Mouse (Mus musculus) common myeloid progenitor, adult 5-6 weeks (primary cell): ENCODE results near the gene Il19. TPM values are rescaled to one million over a fixed set of nuclear protein-coding genes. Genes with fewer than 3 reads are reported as not detected.

Experiments used
- ATAC-seq: replicated peaks from 2 replicates; pipeline ENCODE4 v1.8.0; 2016; ENCODE audit warnings: low read depth, mild to moderate bottlenecking, moderate TSS enrichment, inconsistent platforms; ENCODE audit not compliant: poor library complexity, severe bottlenecking
- total RNA-seq: library from RNA; stranded (forward); fragments of 200-1000, 187-1606 nt; gene quantifications from 2 replicates; pipeline ENCODE4 v1.2.3, GENCODE M21; 2017

Il19 gene
- not detected in 2 replicates for total RNA-seq

DNA sequence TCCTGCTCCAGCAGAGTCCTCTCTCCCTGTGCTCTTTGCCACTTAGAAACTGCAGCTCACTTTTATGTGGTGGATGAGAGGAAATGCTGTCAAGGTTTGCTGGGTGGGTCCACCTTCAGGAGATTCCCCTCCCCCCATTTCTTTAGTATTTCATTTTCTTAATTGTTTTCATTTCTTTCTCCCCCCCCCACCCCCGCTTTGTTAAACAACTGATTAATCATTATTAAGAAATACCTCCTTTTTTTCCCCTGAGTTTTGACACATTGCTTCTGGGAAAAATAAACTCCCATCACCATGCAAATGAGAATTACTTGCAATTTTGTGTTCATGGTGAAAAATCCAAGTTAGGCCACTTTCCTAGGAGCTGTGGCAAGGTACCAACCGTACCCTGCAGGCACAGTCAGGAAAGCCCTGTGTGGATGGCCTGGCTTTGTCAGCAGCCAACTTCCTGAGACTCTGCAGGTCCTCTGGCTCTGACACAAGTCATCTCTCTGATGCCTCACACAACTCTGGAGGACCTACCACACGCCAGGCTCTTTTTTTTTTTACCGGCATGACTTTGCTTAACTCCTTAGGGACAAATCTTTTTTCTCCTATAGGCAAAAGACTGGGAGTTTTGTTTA, at the start of gene Il19:
Il19 (minus strand) TSS at position 51 of the 623 bp plus-strand sequence.
- ATAC-seq = no peak

DNA sequence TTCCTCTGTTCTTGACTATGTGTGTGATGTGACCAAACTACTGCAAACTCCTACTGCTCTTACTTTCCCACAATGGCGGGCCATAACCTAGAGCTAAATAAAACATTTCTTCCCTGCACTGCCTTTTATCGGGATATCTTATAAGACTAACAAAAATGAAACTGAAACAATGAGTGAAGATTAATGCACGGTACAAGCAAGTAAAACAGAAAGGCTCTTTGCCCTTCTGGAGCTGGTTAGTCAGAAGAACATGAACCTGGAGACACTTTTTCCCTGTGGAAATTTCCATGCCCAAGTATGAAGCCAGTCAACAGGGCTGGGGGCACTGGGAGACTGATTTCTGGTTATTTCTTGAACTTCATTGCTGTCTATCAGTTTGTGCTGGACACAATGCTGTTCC, 49.4 kb upstream of the Il19 start:
- ATAC-seq = no peak

DNA sequence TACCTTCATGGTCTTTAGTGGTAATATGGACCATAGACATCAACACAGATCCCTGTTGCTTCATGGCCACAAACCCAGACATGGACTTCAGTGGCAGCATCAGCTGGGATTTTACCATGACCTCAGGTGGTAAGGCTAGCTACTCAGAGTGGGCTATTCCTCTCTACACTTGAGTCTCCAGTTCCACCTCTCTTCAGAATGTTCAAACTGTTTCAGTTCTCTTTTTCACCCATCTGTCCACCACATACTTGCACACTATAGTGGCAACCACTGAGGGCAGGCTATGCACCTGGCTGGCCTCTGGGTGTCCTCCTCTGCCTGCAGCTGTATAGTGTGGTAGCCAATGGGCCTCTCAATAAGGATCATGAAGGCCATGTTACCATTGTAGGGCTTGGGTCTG, 47.5 kb upstream of the Il19 start:
- ATAC-seq = peak; percentile 91

DNA sequence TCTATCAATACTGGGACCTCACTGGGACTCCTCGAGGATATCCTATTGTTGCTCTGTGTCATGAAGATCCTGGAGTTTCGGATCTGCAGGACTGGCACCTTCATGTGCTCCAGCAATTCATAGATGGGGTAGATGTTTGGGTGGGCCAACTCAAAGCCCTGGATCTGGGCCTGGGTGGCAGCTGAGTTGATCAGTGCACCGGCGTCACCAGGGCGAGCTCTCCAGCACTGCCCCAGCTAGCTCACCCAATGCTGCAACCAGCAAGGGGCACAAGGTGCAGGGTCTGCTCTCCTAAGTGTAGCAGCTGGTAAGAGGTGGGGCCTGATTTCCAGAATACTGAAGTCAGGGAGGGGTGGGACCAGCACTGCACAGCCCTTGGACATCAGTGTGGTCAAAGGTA, 47.1 kb upstream of the Il19 start:
- ATAC-seq = no peak

DNA sequence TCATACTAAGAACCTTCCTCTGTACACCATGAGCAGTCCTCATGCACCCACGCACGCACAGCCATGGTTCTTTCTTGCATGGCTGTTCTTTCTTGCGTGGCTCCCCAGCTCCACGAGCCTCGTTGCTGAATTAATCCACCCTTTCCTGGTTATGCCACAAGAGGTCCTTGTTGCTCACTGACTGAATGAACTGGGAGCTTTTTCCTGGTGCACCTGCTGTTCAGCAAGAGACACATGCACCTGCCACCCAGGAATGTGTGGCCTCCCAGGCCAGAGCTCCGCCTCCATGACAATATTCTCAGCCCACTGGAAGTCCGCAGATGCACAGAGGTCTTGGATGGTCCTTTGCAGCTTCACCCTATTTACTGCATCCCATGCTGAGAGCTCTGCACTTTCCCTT, 44.5 kb upstream of the Il19 start:
- no peak for ATAC-seq

DNA sequence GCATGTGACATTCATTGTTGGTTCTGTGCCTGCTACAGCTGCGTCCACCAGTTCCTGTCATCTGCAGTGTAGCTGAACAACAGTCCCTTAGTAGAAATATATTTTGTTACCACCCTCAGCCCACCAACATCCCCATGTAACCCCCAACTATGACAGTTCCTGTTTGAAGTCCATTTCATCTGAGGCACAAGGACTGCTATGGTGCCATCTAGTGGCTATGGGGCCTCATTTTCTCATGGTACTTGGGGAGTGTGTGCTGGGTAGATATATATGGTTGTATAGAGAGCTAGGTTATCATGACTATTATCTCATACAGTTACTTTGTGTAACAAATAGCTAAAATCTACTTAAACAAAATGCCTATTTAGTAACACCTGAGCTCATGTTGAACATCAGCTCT, 39.5 kb upstream of the Il19 start:
- peak; percentile 93 for ATAC-seq

DNA sequence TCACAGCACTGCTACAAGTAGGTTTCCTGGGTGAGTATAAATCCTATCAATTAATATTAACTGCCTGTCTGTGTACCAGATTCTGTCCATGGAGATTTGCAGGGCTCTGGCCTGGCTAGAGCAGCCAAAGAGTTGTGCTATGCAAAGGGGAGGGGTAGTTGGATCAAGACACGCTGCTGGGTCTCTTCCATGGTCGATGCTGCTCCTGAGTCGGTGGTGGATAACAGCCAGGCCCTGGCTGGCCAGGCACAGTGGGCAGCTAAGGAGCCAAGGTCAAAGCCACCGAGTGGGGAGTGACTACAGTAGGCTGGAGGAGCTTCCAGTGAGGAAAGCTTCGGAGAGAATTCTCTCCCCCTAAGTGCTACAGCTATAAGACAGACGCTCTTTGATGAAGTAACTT, 24.0 kb upstream of the Il19 start:
- ATAC-seq = no peak

DNA sequence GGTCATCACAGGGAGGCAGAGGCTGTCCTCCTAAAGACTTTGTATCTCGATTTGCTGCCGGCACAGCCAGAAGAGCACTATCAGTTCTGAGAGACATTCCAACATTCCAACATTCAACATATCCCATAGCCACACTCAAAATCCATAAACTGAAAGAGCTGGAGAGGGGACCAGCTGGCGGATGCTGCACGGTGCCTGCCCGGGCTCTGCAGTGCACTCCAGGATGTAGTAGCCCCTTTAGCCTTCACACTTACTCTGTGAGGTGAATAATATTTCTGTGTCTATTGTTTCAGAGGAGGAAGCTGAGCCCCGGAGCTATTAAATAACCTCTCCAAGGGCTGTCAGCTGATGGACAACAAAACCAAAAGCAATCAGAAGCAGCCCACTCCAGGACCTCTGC, 7.0 kb upstream of the Il19 start:
- ATAC-seq = no peak

DNA sequence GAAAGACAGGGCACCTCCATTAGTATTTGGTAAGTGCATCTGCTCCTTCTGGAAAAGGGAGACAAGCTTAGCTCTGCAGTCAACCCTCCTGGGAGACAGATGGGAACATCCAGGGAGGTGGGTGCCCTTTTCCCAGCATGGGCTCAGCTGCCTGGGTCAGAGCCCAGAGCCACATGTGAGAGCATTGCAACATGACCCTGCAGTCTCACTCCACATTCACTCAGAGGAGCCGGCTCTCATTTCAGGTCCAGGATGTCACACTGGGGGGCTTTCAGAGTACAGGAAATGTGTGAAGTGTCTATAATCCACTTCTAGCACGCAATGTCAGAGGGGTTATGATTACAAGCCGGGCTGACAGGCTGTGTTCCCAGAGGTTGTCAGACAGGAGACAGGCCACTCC, 1.9 kb upstream of the Il19 start:
- ATAC-seq = no peak

DNA sequence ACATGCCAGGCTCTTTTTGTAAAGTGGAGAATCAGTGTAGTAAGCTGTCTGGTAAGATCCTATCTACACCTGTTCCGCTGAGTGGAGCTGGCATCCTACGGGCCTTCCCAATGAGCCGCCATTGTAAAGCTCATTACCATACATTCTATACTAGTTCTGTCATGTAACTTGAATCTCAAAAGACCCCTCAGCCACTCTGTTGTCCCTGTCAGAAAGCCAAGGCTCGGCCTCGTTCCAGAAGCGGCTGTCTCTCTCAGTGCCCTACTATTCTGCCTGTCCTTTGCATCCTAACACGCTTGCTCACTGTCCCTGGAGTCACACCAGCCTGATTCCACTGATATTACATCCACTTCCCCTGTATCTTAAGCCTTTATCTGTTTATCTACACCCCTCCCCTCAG, 1.7 kb downstream of the Il19 start:
- no peak for ATAC-seq

DNA sequence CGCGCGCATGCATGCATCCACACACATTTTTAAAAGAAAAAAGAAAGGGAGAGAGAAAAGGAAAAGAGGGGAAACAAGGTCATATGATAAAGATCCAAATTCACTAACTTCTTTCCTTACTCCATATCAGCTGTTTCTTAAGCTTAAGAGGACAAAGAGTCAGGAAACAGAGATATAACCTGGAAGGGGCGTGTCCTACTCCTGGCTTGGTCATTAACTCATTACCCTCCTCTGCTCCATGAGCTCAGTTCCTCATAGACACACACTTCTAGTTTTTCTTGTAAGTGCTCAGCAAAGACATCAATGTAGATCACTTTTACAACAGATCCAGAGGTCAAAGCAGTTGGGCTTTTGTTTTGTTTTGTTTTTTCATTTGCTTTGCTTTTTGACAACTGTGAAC, 2.7 kb downstream of the Il19 start:
- no peak for ATAC-seq

DNA sequence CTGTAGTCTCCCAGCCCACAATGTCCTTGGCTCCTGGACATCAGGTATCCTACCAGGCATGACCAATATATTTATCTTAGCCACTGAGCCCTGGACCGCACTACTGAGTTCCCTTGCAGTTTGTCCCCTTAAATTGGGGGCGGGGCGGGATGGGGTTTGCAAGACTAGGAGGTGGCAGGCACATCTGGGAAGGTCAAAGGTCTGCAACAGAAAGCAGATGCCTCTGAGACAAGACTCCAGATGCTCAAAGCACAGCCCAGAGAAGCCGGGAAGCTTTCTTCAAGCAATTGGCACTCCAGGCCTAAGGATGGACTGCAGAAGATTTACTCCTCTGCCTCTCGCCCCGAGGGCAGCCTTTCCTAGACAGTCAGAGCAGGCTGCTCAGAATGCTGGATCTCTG, 3.6 kb downstream of the Il19 start:
- ATAC-seq = no peak

DNA sequence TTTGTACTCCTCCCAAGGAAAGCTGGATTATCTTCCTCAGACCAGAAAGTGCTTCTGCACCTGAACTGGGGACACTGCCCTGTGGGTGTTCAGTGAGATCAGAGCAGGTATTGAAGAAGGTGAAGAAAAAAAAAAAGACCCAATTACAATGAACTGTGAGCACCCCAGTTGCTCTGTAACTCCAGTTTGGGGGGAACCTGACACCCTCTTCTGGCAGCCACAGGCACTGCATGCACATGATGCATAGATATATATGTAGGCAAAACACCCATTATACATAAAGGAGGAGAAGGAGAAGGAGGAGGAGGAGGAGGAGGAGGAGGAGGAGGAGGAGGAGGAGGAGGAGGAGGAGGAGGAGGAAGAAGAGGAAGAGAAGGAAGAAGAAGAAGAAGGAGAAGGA, 13.4 kb downstream of the Il19 start:
- peak; percentile 54; the same call in 1 of the 2 replicates for ATAC-seq

DNA sequence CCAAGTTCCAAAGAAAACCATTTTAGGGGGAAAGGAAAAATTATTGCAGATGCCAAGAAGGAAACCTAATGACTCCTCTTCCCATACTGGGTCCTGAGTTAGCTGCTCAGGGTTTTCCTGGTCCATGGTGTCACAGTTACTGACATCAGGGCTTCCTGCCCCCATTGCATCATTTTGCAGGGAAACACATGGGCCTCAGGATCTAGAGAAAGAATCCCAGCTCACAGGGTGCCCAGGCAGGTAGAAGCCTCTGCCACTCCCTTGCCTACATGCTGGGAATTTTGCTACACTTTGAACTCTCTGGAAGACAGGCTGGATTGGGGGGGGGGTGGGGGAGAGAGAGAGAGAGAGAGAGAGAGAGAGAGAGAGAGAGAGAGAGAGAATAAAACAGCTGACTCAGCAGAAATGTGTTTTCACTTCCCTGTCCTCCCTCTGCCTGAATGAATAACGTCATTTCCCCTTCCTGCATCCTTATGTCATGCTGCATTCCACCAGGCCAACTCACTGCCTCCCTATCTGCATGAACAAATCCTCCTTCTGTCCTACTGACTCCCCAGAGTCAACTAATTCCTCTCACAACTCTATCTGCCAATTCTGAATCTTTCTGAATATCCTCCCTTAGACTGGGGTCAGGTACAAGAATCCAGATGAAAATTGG, 21.5 kb downstream of the Il19 start:
- peak; percentile 39; the same call in 1 of the 2 replicates for ATAC-seq

DNA sequence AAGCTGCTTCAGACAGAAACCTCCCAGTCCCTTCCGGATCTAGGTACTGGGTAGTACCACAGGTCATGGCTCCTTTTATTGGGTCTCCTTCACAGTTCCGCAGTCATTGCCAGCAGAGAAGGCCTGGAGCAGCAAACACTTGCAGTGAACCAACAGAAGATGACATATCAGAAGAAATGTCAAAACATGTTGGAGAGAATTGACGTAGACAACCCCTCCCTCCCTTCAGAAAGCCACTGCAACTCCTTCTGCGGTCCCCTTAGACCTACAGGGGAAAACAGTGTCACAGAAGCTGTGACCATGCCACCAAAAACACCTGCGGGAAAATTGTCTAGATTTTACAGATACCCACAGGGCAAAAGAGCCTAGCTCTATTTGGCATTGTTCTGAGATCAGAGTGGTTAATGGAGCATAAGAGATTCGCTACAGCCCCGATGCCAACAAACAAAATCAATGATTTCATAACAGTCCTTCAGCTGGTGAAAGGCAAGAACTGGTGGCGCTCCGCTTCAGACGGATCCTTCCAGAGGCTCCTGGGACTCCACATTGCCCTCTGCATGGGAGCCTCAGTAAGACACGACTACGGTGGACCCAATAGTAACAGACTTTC, 28.4 kb downstream of the Il19 start, which contains the start of gene Il20:
Il20 (minus strand) TSS at position 51 of the 610 bp plus-strand sequence.
- ATAC-seq = no peak

DNA sequence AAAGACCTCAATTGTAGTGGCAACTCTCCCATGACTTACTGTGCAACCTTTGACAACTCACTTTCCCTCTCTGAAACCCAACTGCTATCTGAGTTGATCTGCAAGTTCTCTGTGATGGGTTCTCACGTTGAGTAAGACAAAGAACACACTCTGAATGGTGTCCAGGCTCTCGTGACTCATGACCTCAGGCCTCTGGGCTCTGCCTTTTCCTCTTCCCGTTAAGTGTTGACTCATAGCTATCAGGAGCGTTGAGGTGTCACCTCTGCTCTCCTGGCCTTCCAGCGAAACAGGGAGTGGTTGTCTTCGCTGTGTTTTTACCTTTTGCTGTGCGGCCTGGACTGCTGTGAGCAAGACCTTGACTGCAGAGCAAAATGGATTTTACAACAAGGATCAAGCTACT, 37.4 kb downstream of the Il19 start:
- no peak for ATAC-seq

DNA sequence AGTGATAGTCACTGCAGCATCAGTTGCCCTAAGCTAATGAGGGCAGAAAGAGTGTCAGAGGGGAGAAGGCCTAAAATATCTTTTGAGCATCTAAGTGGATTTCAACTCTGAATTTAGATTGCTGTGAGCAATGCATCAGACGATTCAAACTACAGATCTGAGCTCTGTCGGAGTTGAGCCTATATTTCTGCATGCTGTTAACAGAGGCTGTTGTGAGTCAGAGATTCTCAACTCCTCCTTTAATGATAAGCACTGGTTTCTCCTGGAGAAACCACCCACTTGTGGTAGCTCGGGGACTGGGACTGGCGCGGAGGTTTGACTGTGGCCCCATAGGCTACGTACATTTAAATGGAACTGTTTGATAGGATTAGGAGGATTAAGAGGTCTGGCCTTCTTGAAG, 45.4 kb downstream of the Il19 start:
- ATAC-seq = no peak

DNA sequence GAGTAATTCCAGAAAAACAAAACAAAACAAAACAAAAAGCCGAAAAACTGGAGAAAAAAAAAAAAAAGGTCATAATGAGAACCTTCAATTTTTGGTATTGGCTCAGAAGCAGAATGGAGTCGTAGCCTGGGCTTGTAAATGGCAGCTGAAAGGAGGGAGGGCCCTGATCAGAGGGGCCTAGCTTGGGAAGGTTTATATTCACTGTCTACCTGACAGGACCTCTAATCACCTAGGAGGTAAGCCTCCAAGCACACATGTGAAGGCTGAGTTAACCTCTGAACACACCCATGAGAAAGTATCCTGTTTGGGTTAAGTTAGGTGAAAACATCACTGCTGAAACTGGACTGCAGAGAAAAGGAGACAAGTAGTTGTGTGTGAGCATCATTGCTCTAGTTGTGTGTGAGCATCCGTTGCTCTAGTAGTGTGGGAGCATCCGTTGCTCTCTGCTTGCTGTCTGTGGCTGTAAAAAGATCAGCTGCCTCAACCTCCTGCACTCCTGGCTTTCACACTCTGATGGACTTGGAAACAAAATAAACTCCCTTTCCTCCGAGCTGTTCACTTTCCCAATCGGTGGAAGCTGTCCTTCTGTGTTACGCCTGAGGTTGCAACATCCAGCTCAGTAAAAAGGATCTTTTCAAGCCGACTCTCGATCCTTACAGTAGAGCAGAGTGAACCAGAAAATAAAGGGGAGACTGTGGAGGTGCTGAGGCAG, 46.4 kb downstream of the Il19 start:
- no peak for ATAC-seq

DNA sequence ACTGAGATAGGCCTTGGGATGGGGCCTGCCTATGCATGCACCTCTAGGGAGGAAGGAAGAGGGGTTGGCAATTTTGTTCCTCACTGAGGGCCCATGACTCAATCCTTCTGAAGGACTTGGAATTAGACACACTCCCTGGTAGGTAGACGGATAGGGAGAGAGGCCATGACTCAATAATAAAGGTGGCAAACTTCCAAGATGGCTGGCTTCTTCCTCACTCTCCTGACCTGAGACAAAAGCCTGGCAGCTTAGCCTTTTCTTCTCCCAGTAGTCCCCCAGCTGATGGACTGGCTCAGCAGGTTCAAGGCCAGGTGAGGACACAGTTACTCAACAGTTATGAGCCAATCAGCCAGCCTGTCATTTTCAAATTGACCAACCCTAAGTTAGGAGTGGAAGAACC, 47.5 kb downstream of the Il19 start:
- no peak for ATAC-seq

DNA sequence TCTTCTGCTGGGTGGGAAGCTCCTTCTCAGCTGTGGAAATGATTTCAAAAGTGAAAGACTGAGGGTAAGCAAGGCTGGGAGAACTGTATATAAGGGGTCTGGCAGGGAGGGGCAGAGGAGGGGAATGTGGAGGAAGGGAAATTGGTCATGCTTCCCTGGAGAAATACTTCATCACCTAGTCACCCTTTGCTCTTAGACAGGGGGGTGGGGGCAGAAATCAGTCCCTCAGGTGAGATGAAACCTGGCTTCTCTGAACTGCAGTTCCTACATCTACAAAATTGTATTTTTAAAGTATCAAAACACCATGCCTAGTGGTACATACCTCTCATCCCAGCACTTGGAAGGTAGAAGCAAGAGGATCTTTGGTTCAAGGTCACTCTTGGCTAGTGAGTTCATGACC, 52.6 kb downstream of the Il19 start, which contains the start of gene Il24:
Il24 (minus strand) TSS at position 101 of the 400 bp plus-strand sequence.
- no peak for ATAC-seq

DNA sequence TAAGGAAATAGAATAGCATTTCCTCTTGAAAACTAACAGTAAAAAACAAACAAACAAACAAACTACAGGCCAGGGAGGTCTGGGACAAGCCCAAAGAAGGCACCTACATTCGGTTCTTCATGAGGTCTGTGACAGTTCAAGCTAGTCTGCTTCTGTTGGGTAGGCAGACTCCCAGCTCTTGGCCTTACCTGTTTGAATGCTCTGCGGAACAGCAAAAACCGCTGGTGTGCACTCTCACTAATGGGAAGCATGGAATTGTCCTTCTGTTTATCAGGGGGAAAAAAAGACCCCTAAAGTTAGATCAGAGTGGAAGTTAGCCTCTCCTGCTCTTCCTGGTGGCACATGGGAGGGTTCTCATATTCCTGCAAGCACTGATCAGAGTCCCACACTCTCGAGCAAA, 56.8 kb downstream of the Il19 start:
- ATAC-seq = no peak
